Mouse (Mus musculus): ENCODE measurements around the gene Chrnb4. TPM values are rescaled to one million over a fixed set of nuclear protein-coding genes. Genes with fewer than 3 reads are reported as not detected.

Gene Chrnb4
- polyA plus RNA-seq, 1 experiment, result 0.23 TPM

GRCm38 (mm10) chr9:55023326-55023725 is 25.3 kb downstream of the Chrnb4 start:
- no peak for DNase-seq (ENCODE audit: low spot score)

- no peak for DNase-seq (ENCODE audit: low spot score)
These were observed 31.7 kb downstream of the Chrnb4 start for GRCm38 (mm10) chr9:55016926-55017325.

- no peak for DNase-seq (ENCODE audit: low spot score)
These were observed 37.8 kb downstream of the Chrnb4 start for GRCm38 (mm10) chr9:55010588-55011350.

- DNase-seq (ENCODE audit: low spot score), result no peak
These were observed 38.9 kb downstream of the Chrnb4 start for GRCm38 (mm10) chr9:55009692-55010091.

GRCm38 (mm10) chr9:55003609-55004008 is 45.0 kb downstream of the Chrnb4 start:
- no peak for DNase-seq (ENCODE audit: low spot score)

GRCm38 (mm10) chr9:54995645-54996044 is 52.9 kb downstream of the Chrnb4 start:
- no peak for DNase-seq (ENCODE audit: low spot score)

GRCm38 (mm10) chr9:54994381-54994780 is 54.2 kb downstream of the Chrnb4 start:
- no peak for DNase-seq (ENCODE audit: low spot score)

- DNase-seq (ENCODE audit: low spot score), result no peak
These were observed 58.2 kb downstream of the Chrnb4 start for GRCm38 (mm10) chr9:54990362-54990761.

GRCm38 (mm10) chr9:54982401-54982800 is 66.2 kb downstream of the Chrnb4 start:
- DNase-seq (ENCODE audit: low spot score), result no peak

GRCm38 (mm10) chr9:54981291-54982191 is 67.0 kb downstream of the Chrnb4 start:
- DNase-seq (ENCODE audit: low spot score), result no peak

- no peak for DNase-seq (ENCODE audit: low spot score)
These were observed 67.9 kb downstream of the Chrnb4 start, which contains the start of gene Chrna5 for GRCm38 (mm10) chr9:54980674-54981073. TSS of gene Chrna5 (plus strand) at chr9:54980880.

Other genes starting within 250 kb of the Chrnb4 start
- 20.0 and 21.8 TPM in 2 replicates for gene Ireb2, start 185.0 kb downstream of the Chrnb4 start, polyA plus RNA-seq (2012; rRNA removed)
- 1.3 and 3.0 TPM in 2 replicates for gene Hykk, start 131.5 kb downstream of the Chrnb4 start, polyA plus RNA-seq (2012; rRNA removed)
- gene Psma4, start 98.0 kb downstream of the Chrnb4 start, polyA plus RNA-seq (2012; rRNA removed), result 142 and 158 TPM in 2 replicates
- 0.16 and 0.28 TPM in 2 replicates for gene AY074887, start 97.8 kb downstream of the Chrnb4 start, polyA plus RNA-seq (2012; rRNA removed)
- gene Chrna5, start 67.9 kb downstream of the Chrnb4 start, polyA plus RNA-seq (2012; rRNA removed), result 0.03 and 0.10 TPM in 2 replicates
- gene Chrna3, start 22.2 kb downstream of the Chrnb4 start, polyA plus RNA-seq (2012; rRNA removed), result 0.23 and 0.37 TPM in 2 replicates
- gene Ube2q2, start 100.1 kb upstream of the Chrnb4 start, polyA plus RNA-seq (2012; rRNA removed), result 27.5 and 28.2 TPM in 2 replicates
- gene Fbxo22, start 160.1 kb upstream of the Chrnb4 start, polyA plus RNA-seq (2012; rRNA removed), result 30.0 and 32.5 TPM in 2 replicates